Comparison of ENCODE assay signal across 21 mouse cellular contexts in genomic region chr9:81968935-81969334, GRCm38 (mm10).
DNase-seq lines count a peak whose midpoint lies in the region; ATAC-seq and TF ChIP-seq lines count a peak whose summit lies in the region.
"Had no signal": no experiment of that assay in that cellular context is flagged by ENCODE, and none has a peak within 500 bp of the region (broad histone marks: within the 10 kb centered on the region; RNA-seq: fewer than 3 reads in every experiment).

No protein-coding gene starts in this region.

- H3K79me2 ChIP-seq in heart, adult 2 months (replicated peaks; ENCODE audit: control insufficient read depth, insufficient read depth, low read length), result no peaks in the 10 kb centered on the region

- POLR2A ChIA-PET in Patski (lab: Charles Lee), result no interaction called here

- no peak overlapping the region for H3K27ac ChIP-seq in left cerebral cortex, adult 2 months
- no peak overlapping the region for H3K27ac ChIP-seq in heart, adult 2 months
- H3K27ac ChIP-seq: embryonic facial prominence, embryonic 12.5 days; hindbrain, embryonic 10.5 days; liver, embryonic 15.5 days; midbrain, embryonic 12.5 days had no signal

- intact Hi-C loops in left cerebral cortex, adult 2 months (cut with DNase I), result no loop called here
- intact Hi-C loops in left cerebral cortex, postnatal 14 days (cut with DNase I), result no loop called here
- intact Hi-C loops in heart, adult 2 months (cut with DNase I), result no loop called here

- DNase-seq in frontal cortex, adult 2 months (ENCODE audit: extremely low spot score in 1 of 2, low spot score in 1 of 2), result no peak
- DNase-seq in left cerebral cortex, adult 2 months (ENCODE audit: extremely low spot score in 1 of 2, low spot score in 2 of 2), result no peak
- DNase-seq in left cerebral cortex, postnatal 14 days (ENCODE audit: low spot score in 2 of 2), result no peak
- no peak for DNase-seq in Patski (ENCODE audit: low read depth, low spot score)
- no peak for DNase-seq in heart, adult 2 months
- no peak for DNase-seq in adrenal gland, postnatal 25 days
- DNase-seq: adrenal gland, adult 2 months; cerebellum, adult 11-12 months; kidney, adult 18-20 months; kidney, postnatal 25 days; thymus, adult 2 months; thymus, postnatal 4 days had no signal

- TF ChIP-seq CTCF in left cerebral cortex, adult 2 months (IDR thresholded peaks at IDR 0.05), result peak; percentile 16; the same call in 1 of the 2 replicates
- peak; percentile 22 for TF ChIP-seq CTCF in Patski (IDR thresholded peaks at IDR 0.05)
- TF ChIP-seq CTCF in heart, adult 2 months (IDR thresholded peaks at IDR 0.05), result no peak

- H3K36me3 ChIP-seq in heart, adult 2 months (ENCODE audit: control insufficient read depth, insufficient read depth, low read length), result no peaks in the 10 kb centered on the region
- H3K36me3 ChIP-seq: embryonic facial prominence, embryonic 12.5 days; hindbrain, embryonic 10.5 days; liver, embryonic 15.5 days; midbrain, embryonic 12.5 days had no signal

- H3K4me1 ChIP-seq in heart, adult 2 months (ENCODE audit: control insufficient read depth, insufficient read depth, low read length), result no peaks in the 10 kb centered on the region
- H3K4me1 ChIP-seq: embryonic facial prominence, embryonic 12.5 days; hindbrain, embryonic 10.5 days; liver, embryonic 15.5 days; midbrain, embryonic 12.5 days had no signal

- no peak for TF ChIP-seq POLR2A in heart, adult 2 months (IDR thresholded peaks at IDR 0.05; ENCODE audit: insufficient read depth, low read depth, low read length)

- no peak for TF ChIP-seq EP300 in heart, adult 2 months (IDR thresholded peaks at IDR 0.05; ENCODE audit: insufficient read depth, low read depth, low read length)

- in situ Hi-C loops in Patski (cut with MboI; ENCODE audit: low pct_unique_long_range_greater_than_20kb), result no loop called here

- no peaks in the 10 kb centered on the region for H3K27me3 ChIP-seq in Patski
- no peaks in the 10 kb centered on the region for H3K27me3 ChIP-seq in heart, adult 2 months (ENCODE audit: control insufficient read depth, insufficient read depth, low read length)
- H3K27me3 ChIP-seq: embryonic facial prominence, embryonic 12.5 days; liver, embryonic 15.5 days; midbrain, embryonic 12.5 days had no signal

- no peak overlapping the region for H3K9ac ChIP-seq in heart, adult 2 months (ENCODE audit: low read depth, low read length)
- H3K9ac ChIP-seq: embryonic facial prominence, embryonic 12.5 days; liver, embryonic 15.5 days; midbrain, embryonic 12.5 days had no signal

- ATAC-seq in frontal cortex, adult (ENCODE audit: low TSS enrichment), result 0 out of 2 replicates have a peak, but pooled peaks have one; percentile 77
- ATAC-seq in Patski, result no peak
- peak; percentile 57 for ATAC-seq in megakaryocyte progenitor cell, adult 5-6 weeks (replicated peaks; ENCODE audit: poor library complexity)
- ATAC-seq: forebrain, embryonic 14.5 days; lung, postnatal 0 days had no signal

- 35% methylated on average over 2 of the region's 2 CpGs for WGBS in heart, adult 2 months

- CTCF ChIA-PET in Patski (lab: Charles Lee), result no interaction called here

- no peak overlapping the region for H3K4me3 ChIP-seq in left cerebral cortex, adult 2 months
- H3K4me3 ChIP-seq in heart, adult 2 months, result no peak overlapping the region
- H3K4me3 ChIP-seq: embryonic facial prominence, embryonic 12.5 days; erythroblast, embryonic 14.5 days; hindbrain, embryonic 10.5 days; liver, embryonic 15.5 days; midbrain, embryonic 12.5 days had no signal
